Comparison of ENCODE assay signal across 16 mouse cellular contexts in genomic region chr15:40134152-40134792, GRCm38 (mm10). TPM values are rescaled to one million over a fixed set of nuclear protein-coding genes. Genes with fewer than 3 reads are reported as not detected.
A peak's percentile ranks its signal among the peaks of the same experiment; 100 is the strongest.
DNase-seq lines count a peak whose midpoint lies in the region; ATAC-seq and TF ChIP-seq lines count a peak whose summit lies in the region.
"Had no signal": no experiment of that assay in that cellular context is flagged by ENCODE, and none has a peak within 500 bp of the region (broad histone marks: within the 10 kb centered on the region; RNA-seq: fewer than 3 reads in every experiment).

Gene 9330182O14Rik (plus strand): TSS chr15:40134365.

- TF ChIP-seq CTCF in layer of hippocampus, adult 2 months (conservative IDR thresholded peaks at IDR 0.05): peak; percentile 47

- no peak within 1 kb of the TSS for H3K27ac ChIP-seq in layer of hippocampus, adult 2 months
- no peak within 1 kb of the TSS for H3K27ac ChIP-seq in heart, embryonic 11.5 days (ENCODE audit: low read depth, low read length)
- H3K27ac ChIP-seq: embryonic facial prominence, embryonic 15.5 days; heart, embryonic 10.5 days; hindbrain, embryonic 13.5 days had no signal

- 55% methylated on average over 10 of the region's 10 CpGs for WGBS in heart, embryonic 11.5 days (ENCODE audit: insufficient replicate concordance)

- H3K4me2 ChIP-seq in heart, embryonic 11.5 days: no peak within 1 kb of the TSS
- H3K4me2 ChIP-seq: embryonic facial prominence, embryonic 15.5 days; hindbrain, embryonic 13.5 days had no signal

- DNase-seq in adrenal gland, adult 2 months: peak; percentile 20
- no peak for DNase-seq in adrenal gland, postnatal 4 days (ENCODE audit: low spot score in 2 of 2)
- no peak for DNase-seq in layer of hippocampus, adult 2 months (ENCODE audit: low spot score in 2 of 2)
- no peak for DNase-seq in layer of hippocampus, adult 11-12 months (ENCODE audit: low spot score)
- peak; percentile 56 for DNase-seq in MEL-GATA-1-ER (ENCODE audit: extremely low read depth, low read depth)
- no peak for DNase-seq in right cerebral cortex, adult 2 months (ENCODE audit: low spot score in 2 of 2)
- DNase-seq: cerebellum, postnatal 10 days had no signal

- H3K4me1 ChIP-seq in heart, embryonic 11.5 days (ENCODE audit: control insufficient read depth, insufficient read depth, low read length): 0 out of 2 replicates have a peak, but pooled peaks cover 5% of the 10 kb centered on the region
- H3K4me1 ChIP-seq: embryonic facial prominence, embryonic 15.5 days had no signal

- no peaks in the 10 kb centered on the region for H3K36me3 ChIP-seq in heart, embryonic 11.5 days (ENCODE audit: control insufficient read depth, insufficient read depth, low read length)
- H3K36me3 ChIP-seq: embryonic facial prominence, embryonic 15.5 days; heart, embryonic 10.5 days; hindbrain, embryonic 13.5 days had no signal

- ATAC-seq in megakaryocyte progenitor cell, adult 5-6 weeks (replicated peaks; ENCODE audit: poor library complexity): peak; percentile 75
- no peak for ATAC-seq in heart, embryonic 11.5 days (replicated peaks; ENCODE audit: insufficient number of reproducible peaks, low FRiP score, low TSS enrichment)

- no peak within 1 kb of the TSS for H3K4me3 ChIP-seq in layer of hippocampus, adult 2 months
- no peak within 1 kb of the TSS for H3K4me3 ChIP-seq in heart, embryonic 11.5 days (ENCODE audit: low read depth, low read length)
- H3K4me3 ChIP-seq: embryonic facial prominence, embryonic 15.5 days; heart, embryonic 10.5 days; hindbrain, embryonic 13.5 days had no signal

- no peaks in the 10 kb centered on the region for H3K27me3 ChIP-seq in heart, embryonic 11.5 days (ENCODE audit: control insufficient read depth, insufficient read depth, low read length)
- H3K27me3 ChIP-seq: embryonic facial prominence, embryonic 15.5 days; hindbrain, embryonic 13.5 days had no signal

- no peaks in the 10 kb centered on the region for H3K9me3 ChIP-seq in heart, embryonic 11.5 days (replicated peaks; ENCODE audit: control insufficient read depth, low read length)
- H3K9me3 ChIP-seq: embryonic facial prominence, embryonic 15.5 days; heart, embryonic 10.5 days; hindbrain, embryonic 13.5 days had no signal

- no peak within 1 kb of the TSS for H3K9ac ChIP-seq in heart, embryonic 11.5 days (ENCODE audit: low read depth, low read length)
- H3K9ac ChIP-seq: embryonic facial prominence, embryonic 15.5 days; hindbrain, embryonic 13.5 days had no signal

RNA-seq across cellular contexts. Expression of gene 9330182O14Rik, which starts in this region (rescaled TPM):
- total RNA-seq in adrenal gland, adult 2 months (2021): under 1 TPM in 1 of 2 experiments, not detected in 1; 0.55 TPM
- 0.07 TPM in 1 of 2 replicates, not detected in the other for polyA plus RNA-seq in adrenal gland, adult 2 months (2012; rRNA removed)
- total RNA-seq in adrenal gland, postnatal 4 days (2021): under 1 TPM; 0.48 to 0.68 TPM
- not detected for total RNA-seq in layer of hippocampus, adult 2 months (2021)
- not detected in 2 replicates for total RNA-seq in megakaryocyte progenitor cell, adult 5-6 weeks (2015)
- not detected in 2 replicates for total RNA-seq in megakaryocyte progenitor cell, adult 5-6 weeks (2017)
- not detected in 2 replicates for polyA plus RNA-seq in heart, embryonic 11.5 days (2014; fragmentation: Nextera tagmentation; extraction: Ambion mirVana)
- total RNA-seq: layer of hippocampus, postnatal 10 days had no signal
- polyA plus RNA-seq: embryonic facial prominence, embryonic 15.5 days; heart, embryonic 10.5 days; hindbrain, embryonic 13.5 days; limb, embryonic 11.5 days; lung, embryonic 16.5 days; small intestine, adult 2 months had no signal

Comparison
In these comparisons a context has a peak if more than half of its experiments do, and no peak if none do; other contexts are left out.
1. Peak in DNase-seq in adrenal gland, adult 2 months; RNA of the gene not detected or under 1 TPM.
2. Peak in ATAC-seq in megakaryocyte progenitor cell, adult 5-6 weeks; RNA of the gene not detected or under 1 TPM.